Mouse (Mus musculus): ENCODE measurements at regions not wholly inside any gene's neighbourhood (a gene's known extent, or its start where the extent isn't known, plus 50 kb on each side); places are given as distances from the start of the nearest gene placed in this dataset.

DNA sequence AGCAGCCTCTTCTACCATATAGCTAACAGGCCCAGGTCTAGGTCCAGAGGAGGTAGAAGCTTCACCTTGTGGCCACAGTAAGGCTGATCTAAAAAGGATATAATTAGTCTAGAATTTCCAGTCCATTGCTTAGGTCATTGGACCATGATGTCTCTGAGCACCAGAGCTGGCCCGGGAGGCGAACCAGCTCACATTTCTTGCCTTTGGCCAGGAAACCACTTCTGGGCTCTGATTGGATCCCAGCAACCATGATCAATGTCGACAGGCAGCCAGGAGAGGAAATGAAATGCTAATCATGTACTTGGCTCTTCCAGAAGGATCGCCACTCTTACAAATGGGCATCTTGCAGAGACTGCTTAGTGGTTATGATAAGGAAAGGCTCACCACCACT is 99.5 kb upstream of the Nrbf2 start:
- DNase-seq (ENCODE audit: extremely low read depth), result peak; percentile 24
- Histone ChIP-seq H3K4me1 (ENCODE audit: control insufficient read depth in 1 of 2, insufficient read depth in 2 of 2) (peaks cover 14 to 18% of the 10 kb centered on the region in 2 experiments), H3K9ac (ENCODE audit: insufficient read depth, low read depth) (no peak overlapping the region), H3K27ac (ENCODE audit: insufficient read depth, low read depth) (no peak overlapping the region), H3K9me3 (replicated peaks; ENCODE audit: low read length) (no peaks in the 10 kb centered on the region), H3K79me2 (replicated peaks; ENCODE audit: control insufficient read depth, extremely low read depth, insufficient read depth, poor library complexity, severe bottlenecking) (no peaks in the 10 kb centered on the region), H3K36me3 (replicated peaks in 1 of 2; ENCODE audit: control insufficient read depth in 1 of 2, insufficient read depth in 1 of 2, low read length in 1 of 2) (no peaks in the 10 kb centered on the region), H3K4me2 (ENCODE audit: insufficient read depth, low read depth, poor library complexity, severe bottlenecking) (no peak overlapping the region), H3K27me3 (replicated peaks) (no peaks in the 10 kb centered on the region), H3K4me3 (replicated peaks in 1 of 3; ENCODE audit: low read depth in 2 of 3, low read length in 2 of 3, poor library complexity in 1 of 3) (no peak overlapping the region)
- dilution Hi-C loops (cut with MboI; ENCODE audit: extremely low pct_ligation_motif_present, extremely low pct_unique_long_range_greater_than_20kb, low sequenced_read_pairs) (no loop called here), in situ Hi-C loops (cut with MboI; ENCODE audit: low pct_ligation_motif_present, low pct_unique_long_range_greater_than_20kb, low sequenced_read_pairs) (no loop called here)
- TF ChIP-seq ZKSCAN1 (IDR thresholded peaks at IDR 0.05; ENCODE audit: borderline replicate concordance, low read depth, low read length) (no peak), MEF2A (IDR thresholded peaks at IDR 0.05; ENCODE audit: borderline replicate concordance, low read depth, low read length) (peak; percentile 42; the same call in 1 of the 2 replicates)

DNA sequence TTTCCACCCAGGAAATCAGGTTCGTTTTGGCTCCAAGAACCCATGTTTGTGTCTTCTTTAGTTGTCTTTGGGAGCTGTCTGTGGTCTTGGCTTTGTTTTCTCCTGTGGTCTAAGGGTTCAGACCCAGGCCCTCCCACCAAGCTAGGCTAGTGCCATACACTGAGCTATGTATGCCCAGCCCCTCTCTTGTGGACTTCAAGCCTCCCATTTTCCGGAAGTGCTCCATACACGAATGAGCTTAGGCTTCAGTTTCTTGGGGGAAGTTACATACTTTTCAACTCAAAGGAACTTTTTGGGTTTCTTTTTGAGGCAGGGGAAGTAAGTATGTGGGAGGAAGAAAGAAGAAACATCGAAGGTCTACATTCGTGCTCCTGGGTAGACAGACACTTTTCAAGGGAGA is 100.9 kb upstream of the Nrbf2 start:
- dilution Hi-C loops (cut with MboI; ENCODE audit: extremely low pct_ligation_motif_present, extremely low pct_unique_long_range_greater_than_20kb, low sequenced_read_pairs), result no loop called here
- in situ Hi-C loops (cut with MboI; ENCODE audit: low pct_ligation_motif_present, low pct_unique_long_range_greater_than_20kb, low sequenced_read_pairs), result no loop called here

DNA sequence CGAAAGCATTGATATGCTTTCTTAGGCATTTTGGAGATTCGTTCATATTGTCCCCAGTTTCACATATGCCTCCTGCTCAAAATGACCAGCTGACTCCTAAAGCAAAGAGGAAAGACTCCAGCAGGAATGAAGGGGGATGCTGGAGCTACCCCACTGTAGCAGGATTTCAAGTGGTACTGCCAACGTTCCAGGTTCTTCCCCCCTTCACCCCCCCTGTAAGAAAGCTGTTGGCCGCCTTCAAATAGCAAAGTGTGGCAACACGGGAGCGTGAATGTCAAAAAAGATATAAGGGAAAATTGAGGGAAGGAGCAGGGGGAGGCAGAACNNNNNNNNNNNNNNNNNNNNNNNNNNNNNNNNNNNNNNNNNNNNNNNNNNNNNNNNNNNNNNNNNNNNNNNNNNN is 103.7 kb upstream of the Nrbf2 start:
- H3K4me2 ChIP-seq (ENCODE audit: insufficient read depth, low read depth, poor library complexity, severe bottlenecking), result peak overlapping the region; percentile 15; the same call in 1 of the 2 replicates
- no peak overlapping the region for H3K27ac ChIP-seq (ENCODE audit: insufficient read depth, low read depth)
- in situ Hi-C loops (cut with MboI; ENCODE audit: low pct_ligation_motif_present, low pct_unique_long_range_greater_than_20kb, low sequenced_read_pairs) (no loop called here), dilution Hi-C loops (cut with MboI; ENCODE audit: extremely low pct_ligation_motif_present, extremely low pct_unique_long_range_greater_than_20kb, low sequenced_read_pairs) (no loop called here)
- peaks cover 8 to 14% of the 10 kb centered on the region in 2 experiments for H3K4me1 ChIP-seq (ENCODE audit: control insufficient read depth in 1 of 2, insufficient read depth in 2 of 2)
- H3K79me2 ChIP-seq (replicated peaks; ENCODE audit: control insufficient read depth, extremely low read depth, insufficient read depth, poor library complexity, severe bottlenecking), result no peaks in the 10 kb centered on the region
- no peak for DNase-seq (ENCODE audit: extremely low read depth)
- H3K36me3 ChIP-seq (replicated peaks in 1 of 2; ENCODE audit: control insufficient read depth in 1 of 2, insufficient read depth in 1 of 2, low read length in 1 of 2), result no peaks in the 10 kb centered on the region
- H3K9me3 ChIP-seq (replicated peaks; ENCODE audit: low read length), result no peaks in the 10 kb centered on the region
- no peak overlapping the region for H3K9ac ChIP-seq (ENCODE audit: insufficient read depth, low read depth)
- H3K27me3 ChIP-seq (replicated peaks), result no peaks in the 10 kb centered on the region
- H3K4me3 ChIP-seq (replicated peaks in 1 of 3; ENCODE audit: low read depth in 2 of 3, low read length in 2 of 3, poor library complexity in 1 of 3), result no peak overlapping the region
- TF ChIP-seq MAFK (IDR thresholded peaks at IDR 0.05; ENCODE audit: insufficient replicate concordance, low read length) (no peak), POLR2A (IDR thresholded peaks at IDR 0.05; ENCODE audit: low read depth, low read length) (no peak), ELF1 (IDR thresholded peaks at IDR 0.05; ENCODE audit: low read depth, low read length) (no peak), CHD2 (IDR thresholded peaks at IDR 0.05; ENCODE audit: low read length) (no peak), SMC3 (IDR thresholded peaks at IDR 0.05; ENCODE audit: low read depth, low read length) (no peak), CHD1 (IDR thresholded peaks at IDR 0.05; ENCODE audit: low read depth, low read length) (no peak), RAD21 (IDR thresholded peaks at IDR 0.05; ENCODE audit: low read depth, low read length) (no peak), TBP (conservative IDR thresholded peaks at IDR 0.05; ENCODE audit: low read depth, low read length) (no peak), NRF1 (IDR thresholded peaks at IDR 0.05; ENCODE audit: low read depth, low read length) (no peak), RCOR1 (conservative IDR thresholded peaks at IDR 0.05; ENCODE audit: low read depth, low read length) (no peak), MXI1 (IDR thresholded peaks at IDR 0.05; ENCODE audit: low read depth, low read length) (no peak), TCF12 (IDR thresholded peaks at IDR 0.05; ENCODE audit: low read depth, low read length) (no peak)

More for the DNA sequence above, 100.9 kb upstream of the Nrbf2 start:
- peaks cover 14 to 18% of the 10 kb centered on the region in 2 experiments for H3K4me1 ChIP-seq (ENCODE audit: control insufficient read depth in 1 of 2, insufficient read depth in 2 of 2)
- no peaks in the 10 kb centered on the region for H3K9me3 ChIP-seq (replicated peaks; ENCODE audit: low read length)
- H3K36me3 ChIP-seq (replicated peaks in 1 of 2; ENCODE audit: control insufficient read depth in 1 of 2, insufficient read depth in 1 of 2, low read length in 1 of 2), result no peaks in the 10 kb centered on the region
- no peaks in the 10 kb centered on the region for H3K79me2 ChIP-seq (replicated peaks; ENCODE audit: control insufficient read depth, extremely low read depth, insufficient read depth, poor library complexity, severe bottlenecking)
- H3K4me2 ChIP-seq (ENCODE audit: insufficient read depth, low read depth, poor library complexity, severe bottlenecking), result no peak overlapping the region
- no peak overlapping the region for H3K27ac ChIP-seq (ENCODE audit: insufficient read depth, low read depth)
- DNase-seq (ENCODE audit: extremely low read depth), result no peak
- no peak overlapping the region for H3K9ac ChIP-seq (ENCODE audit: insufficient read depth, low read depth)
- H3K27me3 ChIP-seq (replicated peaks), result no peaks in the 10 kb centered on the region
- no peak for TF ChIP-seq MXI1 (IDR thresholded peaks at IDR 0.05; ENCODE audit: low read depth, low read length)
- TF ChIP-seq JUN (IDR thresholded peaks at IDR 0.05; ENCODE audit: insufficient read depth, low read depth, low read length), result no peak
- no peak for TF ChIP-seq E2F4 (IDR thresholded peaks at IDR 0.05; ENCODE audit: insufficient replicate concordance, low read depth, low read length)
- TF ChIP-seq CHD1 (IDR thresholded peaks at IDR 0.05; ENCODE audit: low read depth, low read length), result no peak
- no peak for TF ChIP-seq SIN3A (IDR thresholded peaks at IDR 0.05; ENCODE audit: low read length)
- TF ChIP-seq TBP (conservative IDR thresholded peaks at IDR 0.05; ENCODE audit: low read depth, low read length), result no peak
- TF ChIP-seq CTCF (conservative IDR thresholded peaks at IDR 0.05 in 1 of 2, IDR thresholded peaks at IDR 0.05 in 1 of 2; ENCODE audit: low read depth in 2 of 2, low read length in 2 of 2), result no peak
- no peak for TF ChIP-seq ZMIZ1 (IDR thresholded peaks at IDR 0.05; ENCODE audit: low read depth, low read length)
- no peak for TF ChIP-seq SMC3 (IDR thresholded peaks at IDR 0.05; ENCODE audit: low read depth, low read length)
- no peak for TF ChIP-seq ELF1 (IDR thresholded peaks at IDR 0.05; ENCODE audit: low read depth, low read length)
- TF ChIP-seq MAFK (IDR thresholded peaks at IDR 0.05; ENCODE audit: insufficient replicate concordance, low read length), result no peak
- TF ChIP-seq RCOR1 (conservative IDR thresholded peaks at IDR 0.05; ENCODE audit: low read depth, low read length), result no peak
- no peak for TF ChIP-seq POLR2AphosphoS2 (IDR thresholded peaks at IDR 0.05; ENCODE audit: low read depth, low read length)
- no peak overlapping the region for H3K4me3 ChIP-seq (replicated peaks in 1 of 3; ENCODE audit: low read depth in 2 of 3, low read length in 2 of 3, poor library complexity in 1 of 3)
